Mouse (Mus musculus): ENCODE data around the gene Vmp1. TPM values are rescaled to one million over a fixed set of nuclear protein-coding genes. Genes with fewer than 3 reads are reported as not detected.

Vmp1 gene
- total RNA-seq, 2 experiments from 2014 or later, result 55.3 to 59.2 TPM

GRCm38 (mm10) chr11:86680729-86681128 lies 2.9 kb downstream of the Vmp1 start:
- intact Hi-C loops (cut with DNase I), result no loop called here
- no peak for DNase-seq

GRCm38 (mm10) chr11:86678957-86679356 lies 4.7 kb downstream of the Vmp1 start:
- DNase-seq, result no peak
- intact Hi-C loops (cut with DNase I), result no loop called here

DNA sequence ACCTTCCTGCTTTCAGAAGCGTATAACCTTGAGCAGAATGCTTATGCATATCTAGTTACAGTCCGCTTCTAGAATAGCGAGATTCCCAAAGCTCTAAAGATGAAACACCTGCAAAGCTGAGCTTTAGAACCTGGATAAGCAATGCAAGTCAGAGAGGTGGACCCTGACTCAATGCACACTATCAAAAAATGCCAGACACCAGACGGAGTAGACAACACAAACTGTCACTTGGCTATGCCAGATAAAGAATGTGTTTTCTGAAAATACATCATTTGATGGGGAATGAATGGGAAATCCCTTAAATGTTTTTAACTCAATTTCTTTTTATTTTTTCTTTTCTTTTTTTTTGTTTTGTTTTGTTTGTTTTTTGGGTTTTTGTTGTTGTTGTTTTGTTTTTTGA lies 8.1 kb downstream of the Vmp1 start:
- no peak for DNase-seq
- intact Hi-C loops (cut with DNase I), result no loop called here

DNA sequence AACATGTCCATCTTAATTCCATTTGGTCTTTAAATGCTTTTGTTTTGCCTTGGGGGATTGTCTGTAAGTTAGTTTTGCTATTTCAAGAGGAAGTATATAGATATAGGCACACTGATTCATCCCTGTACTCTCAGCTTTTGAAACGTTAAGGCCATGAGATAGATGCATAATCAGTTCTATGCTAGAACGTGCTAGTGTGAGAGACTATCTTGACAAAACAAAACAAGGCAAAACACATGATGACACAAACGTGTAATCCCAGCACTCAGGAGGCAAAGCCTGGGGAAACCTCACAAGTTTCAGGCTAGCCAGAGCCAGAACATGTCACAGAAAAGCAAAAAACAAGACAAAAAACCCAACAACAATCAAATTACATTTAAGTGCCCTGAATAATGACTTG lies 10.9 kb downstream of the Vmp1 start:
- intact Hi-C loops (cut with DNase I), result no loop called here
- no peak for DNase-seq

GRCm38 (mm10) chr11:86671041-86671675 lies 12.5 kb downstream of the Vmp1 start:
- intact Hi-C loops (cut with DNase I), result no loop called here
- no peak for DNase-seq

- no peak for DNase-seq
- intact Hi-C loops (cut with DNase I), result no loop called here
Measured at GRCm38 (mm10) chr11:86668169-86668568, 15.5 kb downstream of the Vmp1 start.

DNA sequence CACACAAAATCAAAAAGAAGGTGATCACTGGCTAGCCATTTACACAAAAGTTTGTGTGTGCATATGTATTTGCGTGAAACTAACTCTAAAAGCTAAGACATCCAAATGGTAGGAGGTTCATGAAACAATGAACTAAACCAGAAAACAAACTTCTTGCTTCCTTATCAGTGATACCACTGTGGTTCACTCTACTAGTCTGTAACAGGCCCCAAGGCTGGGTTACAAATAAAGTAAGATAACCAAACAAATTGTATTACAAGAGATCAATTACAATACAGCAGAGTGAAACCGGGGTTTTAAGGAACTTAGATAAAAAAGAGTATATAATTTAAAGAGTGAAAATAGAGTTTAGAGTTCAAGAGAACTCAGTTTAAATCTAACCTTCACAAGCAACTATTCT lies 16.1 kb downstream of the Vmp1 start:
- DNase-seq, result no peak
- intact Hi-C loops (cut with DNase I), result no loop called here

DNA sequence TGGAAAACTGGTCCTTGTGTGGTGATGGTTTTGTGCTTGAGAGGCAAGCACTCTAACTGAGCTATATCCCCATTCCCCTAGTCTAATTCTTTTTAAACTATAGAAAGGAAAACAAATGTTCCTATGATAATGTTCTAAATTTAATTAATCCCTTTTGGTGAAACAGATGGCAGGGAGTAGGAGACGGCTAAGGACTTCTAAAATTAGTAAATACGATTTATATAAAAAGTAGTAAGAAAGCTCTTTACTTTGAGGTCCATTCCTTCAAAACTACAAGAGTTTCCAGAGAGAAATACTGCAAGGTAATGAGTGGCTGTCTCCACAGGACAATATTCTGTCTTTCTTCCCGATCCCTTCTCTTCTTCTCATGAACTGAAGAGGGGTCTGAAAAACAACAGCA lies 19.2 kb downstream of the Vmp1 start:
- intact Hi-C loops (cut with DNase I), result no loop called here
- no peak for DNase-seq

GRCm38 (mm10) chr11:86663977-86664376 lies 19.7 kb downstream of the Vmp1 start:
- intact Hi-C loops (cut with DNase I), result no loop called here
- DNase-seq, result no peak

DNA sequence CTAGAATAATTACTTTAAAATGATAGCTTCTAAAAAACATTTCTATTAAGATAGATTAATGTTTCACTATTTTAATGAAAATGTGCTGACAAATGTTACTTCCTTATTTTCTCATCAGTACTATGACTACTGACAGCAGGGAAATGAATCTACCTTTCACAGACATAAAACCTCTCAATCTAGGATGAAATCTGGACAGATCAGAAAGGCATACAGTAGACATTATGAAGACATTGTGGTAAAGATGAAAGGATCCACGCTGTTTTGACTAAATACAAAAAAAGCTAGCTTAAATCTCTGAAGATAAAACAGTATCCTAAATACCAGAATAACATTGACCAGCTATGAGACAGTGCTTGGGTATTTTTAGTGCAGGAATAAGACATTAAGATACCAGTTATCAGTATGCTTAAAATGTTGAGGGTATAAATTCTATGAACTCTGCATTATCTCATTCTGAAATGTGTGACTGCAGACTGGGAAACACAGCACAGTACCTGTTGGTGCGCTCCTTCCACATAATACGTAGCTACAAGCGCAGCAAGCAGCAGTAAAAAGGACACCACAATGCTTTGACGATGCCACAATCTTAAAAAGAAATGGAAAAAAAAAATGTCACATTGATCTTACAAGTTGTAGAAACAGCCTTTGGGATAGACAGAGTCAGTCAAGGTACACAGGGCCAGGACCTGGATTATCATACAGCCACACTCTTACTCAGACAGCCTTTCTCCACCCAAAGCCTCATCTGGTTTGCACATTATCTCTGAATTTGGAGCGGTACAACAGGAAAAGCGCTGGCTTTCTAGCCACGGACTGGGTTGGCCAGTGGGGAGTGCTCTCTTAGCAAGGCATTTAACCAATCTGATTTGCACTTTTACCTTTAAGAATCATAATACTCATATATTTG lies 20.4 kb downstream of the Vmp1 start:
- DNase-seq, result no peak
- intact Hi-C loops (cut with DNase I), result no loop called here

DNA sequence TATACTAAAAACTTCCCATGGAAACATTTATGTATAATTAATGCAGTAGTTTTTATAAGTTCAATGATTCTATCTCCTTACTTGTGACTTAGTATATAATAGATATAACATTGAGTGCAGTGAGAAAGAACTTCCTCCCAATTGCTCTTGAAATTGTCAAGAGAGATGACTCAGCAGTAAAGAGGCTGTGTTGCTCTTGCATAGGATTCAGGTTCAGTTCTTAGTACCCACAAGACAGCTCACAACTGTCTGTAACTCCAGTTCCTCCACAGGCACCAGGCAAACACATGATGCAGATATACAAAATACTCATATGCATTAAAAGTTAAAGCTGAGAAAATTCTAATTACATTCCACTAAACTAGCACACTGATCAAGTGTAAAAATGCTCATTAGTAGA lies 25.8 kb downstream of the Vmp1 start:
- intact Hi-C loops (cut with DNase I), result loop anchor here (10.0 kb wide), 1 partner anchor 347 kb away; no protein-coding TSS in a partner anchor
- no peak for DNase-seq

DNA sequence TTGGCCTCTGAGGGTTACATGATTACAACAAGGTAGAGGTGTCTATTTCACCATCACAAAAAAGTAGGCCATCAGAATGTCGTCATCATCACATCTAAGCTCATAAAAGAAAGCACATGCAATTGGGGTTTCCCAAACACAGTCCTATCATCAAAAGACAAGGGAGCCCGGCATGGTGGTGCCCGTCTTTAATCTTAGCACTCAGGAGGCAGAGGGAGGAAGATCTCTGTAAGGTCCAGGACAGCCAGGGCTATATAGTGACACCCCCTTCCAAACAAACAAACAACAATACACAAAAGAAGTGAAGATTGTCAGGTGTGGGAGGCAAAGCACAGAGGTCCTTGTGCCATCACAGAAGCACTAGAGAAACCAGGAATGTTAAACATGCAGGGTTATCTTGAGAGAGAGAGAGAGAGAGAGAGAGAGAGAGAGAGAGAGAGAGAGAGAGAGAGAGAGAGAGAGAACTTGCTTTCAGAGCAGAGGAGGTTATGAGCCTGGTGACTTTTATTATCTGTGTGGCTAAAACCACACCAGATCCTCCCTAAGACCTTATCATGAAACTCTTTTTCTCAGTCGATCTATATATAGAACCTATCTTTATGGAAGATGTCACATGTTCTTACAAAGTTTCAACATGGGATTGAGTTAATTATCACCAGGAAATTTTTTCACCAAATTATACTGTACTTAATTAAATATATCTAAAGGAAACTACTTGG lies 26.6 kb downstream of the Vmp1 start:
- DNase-seq, result no peak
- intact Hi-C loops (cut with DNase I), result loop anchor here (10.0 kb wide), 1 partner anchor 348 kb away; no protein-coding TSS in a partner anchor

- intact Hi-C loops (cut with DNase I), result loop anchor here (10.0 kb wide), 1 partner anchor 349 kb away; no protein-coding TSS in a partner anchor
- no peak for DNase-seq
Measured at GRCm38 (mm10) chr11:86655671-86656070, 28.0 kb downstream of the Vmp1 start.

GRCm38 (mm10) chr11:86654096-86654495 lies 29.5 kb downstream of the Vmp1 start:
- DNase-seq, result no peak
- intact Hi-C loops (cut with DNase I), result loop anchor here (5.0 to 10.0 kb wide), 2 partner anchors 37 to 351 kb away; no protein-coding TSS in a partner anchor

DNA sequence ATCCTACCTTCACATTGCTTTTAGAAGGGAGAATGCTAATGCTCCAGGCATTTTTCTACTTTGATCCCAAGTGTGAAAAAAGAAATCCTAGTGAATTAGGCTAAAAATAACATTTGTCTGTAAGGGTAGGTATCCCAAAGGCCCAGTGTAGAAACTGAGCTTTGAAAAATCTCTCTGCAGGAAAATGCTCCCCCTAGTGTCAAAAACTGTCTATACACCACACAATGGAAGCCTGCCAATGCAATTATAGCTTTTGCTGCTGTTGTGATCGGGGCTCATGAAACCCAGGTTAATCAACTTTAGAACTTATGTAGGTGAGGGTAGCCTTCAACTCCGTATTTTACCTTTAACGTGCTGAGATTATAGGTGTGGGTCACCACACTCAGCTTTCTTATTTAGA lies 30.2 kb downstream of the Vmp1 start:
- intact Hi-C loops (cut with DNase I), result loop anchor here (1.0 to 10.0 kb wide), 3 partner anchors 36 to 351 kb away; no protein-coding TSS in a partner anchor
- DNase-seq, result peak; percentile 56 to 79

- DNase-seq, result no peak
- intact Hi-C loops (cut with DNase I), result loop anchor here (5.0 to 10.0 kb wide), 2 partner anchors 35 to 352 kb away; no protein-coding TSS in a partner anchor
Measured at GRCm38 (mm10) chr11:86652578-86652979, 31.1 kb downstream of the Vmp1 start.

DNA sequence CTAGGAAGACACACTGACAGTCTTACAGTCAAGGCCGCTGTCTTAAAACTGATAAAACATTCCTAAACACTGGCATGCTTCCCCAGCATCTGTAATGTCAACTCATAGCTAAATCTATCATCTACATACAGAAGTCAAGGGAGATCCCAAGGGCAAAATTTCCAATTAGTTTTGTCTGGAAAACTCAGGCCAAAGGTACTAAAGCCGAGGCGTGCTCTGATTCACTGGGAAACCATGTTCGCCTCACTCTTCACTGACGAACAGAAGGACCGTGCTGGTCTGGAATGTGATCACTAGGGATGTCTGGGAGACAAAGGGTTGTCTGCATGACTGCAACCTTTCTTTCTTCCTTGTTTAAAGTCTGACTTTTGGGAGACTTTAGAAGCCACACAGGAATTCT lies 33.0 kb downstream of the Vmp1 start:
- DNase-seq, result no peak
- intact Hi-C loops (cut with DNase I), result loop anchor here (5.0 to 10.0 kb wide), 2 partner anchors 33 to 354 kb away; no protein-coding TSS in a partner anchor

DNA sequence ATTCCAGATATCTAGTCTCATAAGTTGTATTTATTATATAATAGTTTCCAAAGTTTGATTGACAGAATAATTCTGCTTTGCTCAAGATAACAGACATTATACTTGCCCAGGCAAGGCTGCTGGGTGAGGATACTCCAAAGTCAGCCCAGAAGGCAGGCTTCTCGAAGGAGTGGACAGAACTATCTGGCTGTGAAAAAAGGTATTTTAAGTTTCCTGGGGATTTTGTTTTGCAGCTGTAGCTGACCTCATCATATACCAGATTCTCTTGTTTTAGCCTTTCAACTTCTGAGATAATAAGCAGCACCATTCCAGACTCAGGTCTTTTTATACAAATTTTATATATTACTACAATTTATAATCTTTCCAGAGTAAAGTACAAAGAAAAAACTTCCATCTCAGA lies 34.1 kb downstream of the Vmp1 start:
- intact Hi-C loops (cut with DNase I), result no loop called here
- DNase-seq, result no peak

GRCm38 (mm10) chr11:86647706-86648447 lies 35.8 kb downstream of the Vmp1 start:
- intact Hi-C loops (cut with DNase I), result no loop called here
- no peak for DNase-seq

DNA sequence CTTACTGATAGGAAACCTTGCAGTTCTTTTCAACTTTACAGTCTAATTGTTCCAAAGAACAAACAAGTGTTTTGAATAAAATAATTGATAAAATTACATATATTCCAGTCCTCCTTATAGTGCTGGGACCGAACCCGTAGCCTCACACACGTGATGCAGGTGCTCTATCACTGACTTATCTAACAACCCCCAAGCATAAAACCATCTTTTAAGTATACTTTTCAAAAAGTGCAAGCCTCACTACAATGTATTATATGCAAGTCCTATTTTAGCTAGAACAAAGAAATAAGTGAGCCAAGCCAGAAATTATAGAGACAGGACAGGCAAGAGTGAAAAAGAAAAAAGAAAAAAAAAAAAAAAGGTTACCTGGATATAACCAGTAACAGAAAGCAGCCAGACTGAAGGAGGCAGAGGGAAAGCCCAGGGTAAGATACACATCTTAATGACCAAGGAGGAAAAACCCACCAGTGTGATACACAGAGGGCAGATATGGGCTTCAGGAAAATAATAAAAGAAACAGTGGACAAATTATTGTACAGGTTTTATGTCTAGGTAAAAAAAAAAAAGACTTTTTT lies 36.7 kb downstream of the Vmp1 start:
- intact Hi-C loops (cut with DNase I), result no loop called here
- DNase-seq, result no peak
